Mouse (Mus musculus) forebrain, embryonic 16.5 days (tissue): ENCODE data around the gene Slc25a10. TPM values are rescaled to one million over a fixed set of nuclear protein-coding genes. Genes with fewer than 3 reads are reported as not detected.
A peak's percentile ranks its signal among the peaks of the same experiment; 100 is the strongest.

ENCODE experiments used
- ATAC-seq: fragments of 200-750 bp; cut with Nextera tagmentation; 2 replicates; pipeline ENCODE4 v1.8.0; 2017; ENCODE audit warnings: mild to moderate bottlenecking, moderate library complexity
- H3K27ac ChIP-seq: fragments of 300-500 bp; sonication (generic); 2 replicates; pipeline ENCODE4 v1.5.1; 2014; ENCODE audit warnings: low read length, control low read depth
- H3K27me3 ChIP-seq: fragments of 300-500 bp; sonication (generic); replicated peaks from 2 replicates; pipeline ENCODE4 v1.6.1; 2014; ENCODE audit warnings: low read length; ENCODE audit not compliant: control insufficient read depth, insufficient read depth
- H3K36me3 ChIP-seq: fragments of 300-500 bp; sonication (generic); 2 replicates; pipeline ENCODE4 v1.6.1; 2014; ENCODE audit not compliant: control insufficient read depth, insufficient read depth
- H3K4me1 ChIP-seq: fragments of 300-500 bp; sonication (generic); replicated peaks from 2 replicates; pipeline ENCODE4 v1.6.1; 2014; ENCODE audit warnings: low read length; ENCODE audit not compliant: control insufficient read depth, insufficient read depth
- H3K4me2 ChIP-seq: fragments of 300-500 bp; sonication (generic); 2 replicates; pipeline ENCODE4 v1.6.1; 2014; ENCODE audit warnings: mild to moderate bottlenecking, low read length, control low read depth
- H3K4me3 ChIP-seq: fragments of 300-500 bp; sonication (generic); replicated peaks from 2 replicates; pipeline ENCODE4 v1.5.1; 2014; ENCODE audit warnings: mild to moderate bottlenecking, low read length, control low read depth
- H3K9ac ChIP-seq: fragments of 300-500 bp; sonication (generic); replicated peaks from 2 replicates; pipeline ENCODE4 v1.6.1; 2014; ENCODE audit warnings: low read depth, low read length, control low read depth
- H3K9me3 ChIP-seq: fragments of 300-500 bp; sonication (generic); 2 replicates; pipeline ENCODE4 v1.6.1; 2016; ENCODE audit warnings: low read length; ENCODE audit not compliant: control insufficient read depth
- WGBS: fragments of 180-500 bp; shearing (Covaris S2); extraction: QIAGEN DNeasy Blood & Tissue Kit; methylation state at CpG from one replicate; pipeline ENCODE4 v1.1.7; 2014; 5-methylcytosine and 5-hydroxymethylcytosine counted together
- polyA plus RNA-seq: library from polyadenylated mRNA; unstranded; fragments of >200 nt; fragmentation: Nextera tagmentation; extraction: Ambion mirVana; gene quantifications from 2 replicates; pipeline ENCODE4 v1.2.1, GENCODE M21; 2015

The Slc25a10 gene
- 26.5 and 29.5 TPM in 2 replicates for polyA plus RNA-seq

DNA sequence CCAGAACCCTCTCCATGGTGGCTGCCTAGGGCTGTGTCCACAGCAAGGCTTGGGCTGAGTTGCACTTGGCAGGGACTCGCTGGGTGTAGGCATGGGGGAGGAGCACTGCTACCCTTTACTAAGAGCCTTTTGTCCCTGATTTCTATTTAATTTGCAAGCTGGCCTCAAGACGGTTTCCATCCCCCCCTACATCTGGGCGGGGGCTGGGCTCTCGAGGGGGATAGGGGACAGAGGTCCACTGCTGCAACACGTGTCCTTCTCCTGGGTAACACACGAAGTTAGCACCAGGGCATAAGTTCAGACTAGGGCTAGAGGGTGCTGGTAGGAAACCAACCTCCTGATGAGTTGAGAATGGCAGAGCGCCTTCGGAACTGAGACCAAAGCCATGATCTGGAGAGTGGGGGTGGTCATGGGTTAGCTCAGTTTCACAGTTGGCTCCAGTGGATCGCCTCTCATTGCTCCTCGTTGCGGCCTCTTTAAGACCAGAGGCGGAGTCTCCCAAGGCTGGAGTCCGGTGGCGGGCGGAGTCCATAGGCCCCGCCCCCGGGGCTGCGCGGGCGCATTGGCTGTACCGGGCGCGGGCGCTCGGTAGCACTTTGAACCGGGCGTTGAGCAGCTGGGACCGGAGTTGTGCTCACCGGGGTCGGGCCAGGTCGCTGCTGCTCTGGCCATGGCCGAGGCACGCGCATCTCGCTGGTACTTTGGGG lies at the start of gene Slc25a10:
TSS of gene Slc25a10 (plus strand) at position 524 of the 707 bp plus-strand sequence.
- Histone ChIP-seq H3K4me3 (peak within 1 kb of the TSS; percentile 90), H3K36me3 (peaks cover 7% of the 10 kb centered on the region; the same call in 1 of the 2 replicates), H3K9me3 (no peaks in the 10 kb centered on the region), H3K9ac (peak within 1 kb of the TSS; percentile 77), H3K27me3 (no peaks in the 10 kb centered on the region), H3K4me2 (peak within 1 kb of the TSS; percentile 92), H3K27ac (peak within 1 kb of the TSS; percentile 68), H3K4me1 (peaks cover 27% of the 10 kb centered on the region)
- under 1% methylated on average over 35 of the region's 35 CpGs for WGBS
- ATAC-seq, result peak; percentile 87

DNA sequence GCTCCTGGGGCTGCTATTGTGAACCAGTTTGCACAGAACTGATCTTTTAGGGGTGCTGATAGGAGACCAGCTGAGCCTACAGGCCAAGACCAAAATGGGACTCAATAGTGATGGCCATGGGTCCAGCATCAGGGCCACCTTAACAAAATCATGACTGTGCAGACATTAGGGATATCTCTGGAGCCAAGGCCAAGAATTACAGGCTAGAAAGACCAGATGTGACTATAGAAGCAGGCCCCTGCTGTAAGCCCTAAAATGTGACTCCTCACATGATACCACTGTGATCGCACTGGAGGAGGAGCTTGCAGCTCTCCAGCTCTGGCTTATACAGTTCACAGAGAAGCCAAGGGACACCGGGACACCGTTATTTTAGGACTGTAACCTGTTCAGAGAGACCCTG lies 49.3 kb upstream of the Slc25a10 start, which contains the start of gene Tspan10:
TSS of gene Tspan10 (plus strand) at position 301 of the 400 bp plus-strand sequence.
- no peak for ATAC-seq
- Histone ChIP-seq H3K9me3 (no peaks in the 10 kb centered on the region), H3K27me3 (no peaks in the 10 kb centered on the region), H3K4me2 (no peak within 1 kb of the TSS), H3K4me3 (no peak within 1 kb of the TSS), H3K9ac (no peak within 1 kb of the TSS), H3K4me1 (no peaks in the 10 kb centered on the region), H3K27ac (no peak within 1 kb of the TSS), H3K36me3 (no peaks in the 10 kb centered on the region)
- 82% methylated on average over 3 of the region's 3 CpGs for WGBS

DNA sequence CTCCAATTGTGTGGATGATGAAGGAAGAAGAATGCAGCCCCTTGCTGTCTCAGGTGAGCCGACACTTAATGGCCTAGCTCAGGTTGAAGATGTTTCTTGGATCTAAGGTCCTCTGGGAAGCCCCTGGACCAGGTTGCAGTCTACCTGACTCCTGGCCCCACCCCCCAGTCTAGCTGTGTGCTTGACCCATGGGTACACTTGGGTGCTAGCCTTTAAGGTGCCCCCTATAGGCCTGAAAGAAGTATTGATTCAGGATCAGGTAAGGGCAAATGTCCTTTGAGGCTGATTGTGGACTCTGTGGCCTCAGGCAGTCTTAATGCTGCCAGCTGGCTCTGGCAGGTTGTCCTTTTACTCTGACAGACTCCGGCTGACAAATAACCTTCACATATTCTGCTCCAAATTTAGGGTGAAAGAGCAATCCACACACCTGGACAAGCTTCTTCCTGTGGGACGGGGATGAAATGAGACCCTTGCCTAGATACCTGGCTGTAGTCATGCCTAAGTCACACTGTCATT lies 48.8 kb upstream of the Slc25a10 start:
- no peak overlapping the region for H3K27ac ChIP-seq
- H3K9me3 ChIP-seq, result no peaks in the 10 kb centered on the region
- no peak overlapping the region for H3K4me2 ChIP-seq
- no peak for ATAC-seq
- 84% methylated on average over 3 of the region's 3 CpGs for WGBS
- H3K36me3 ChIP-seq, result no peaks in the 10 kb centered on the region
- H3K27me3 ChIP-seq, result no peaks in the 10 kb centered on the region
- no peak overlapping the region for H3K4me3 ChIP-seq
- no peak overlapping the region for H3K9ac ChIP-seq
- H3K4me1 ChIP-seq, result no peaks in the 10 kb centered on the region

DNA sequence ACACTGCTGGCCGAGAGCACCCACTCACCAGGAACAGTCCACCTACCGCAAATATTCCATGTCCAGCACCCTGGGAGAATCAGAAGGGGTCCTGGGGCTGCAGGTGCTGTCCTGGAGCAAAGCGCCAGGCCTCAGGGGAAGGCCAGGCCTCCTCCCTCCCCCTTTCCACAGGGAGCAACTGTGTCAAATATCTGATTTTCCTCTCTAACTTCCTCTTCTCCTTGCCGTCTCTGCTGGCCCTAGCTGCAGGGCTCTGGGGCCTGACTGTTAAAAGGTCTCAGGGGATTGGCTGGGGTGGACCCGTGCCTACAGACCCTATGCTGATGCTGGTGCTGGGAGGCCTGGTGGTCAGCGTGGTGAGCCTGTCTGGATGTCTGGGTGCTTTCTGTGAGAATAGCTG lies 47.5 kb upstream of the Slc25a10 start:
- Histone ChIP-seq H3K4me3 (no peak overlapping the region), H3K36me3 (no peaks in the 10 kb centered on the region), H3K9me3 (no peaks in the 10 kb centered on the region), H3K27ac (no peak overlapping the region), H3K27me3 (no peaks in the 10 kb centered on the region), H3K4me1 (no peaks in the 10 kb centered on the region), H3K4me2 (no peak overlapping the region), H3K9ac (no peak overlapping the region)
- 83% methylated on average over 6 of the region's 6 CpGs for WGBS
- no peak for ATAC-seq

DNA sequence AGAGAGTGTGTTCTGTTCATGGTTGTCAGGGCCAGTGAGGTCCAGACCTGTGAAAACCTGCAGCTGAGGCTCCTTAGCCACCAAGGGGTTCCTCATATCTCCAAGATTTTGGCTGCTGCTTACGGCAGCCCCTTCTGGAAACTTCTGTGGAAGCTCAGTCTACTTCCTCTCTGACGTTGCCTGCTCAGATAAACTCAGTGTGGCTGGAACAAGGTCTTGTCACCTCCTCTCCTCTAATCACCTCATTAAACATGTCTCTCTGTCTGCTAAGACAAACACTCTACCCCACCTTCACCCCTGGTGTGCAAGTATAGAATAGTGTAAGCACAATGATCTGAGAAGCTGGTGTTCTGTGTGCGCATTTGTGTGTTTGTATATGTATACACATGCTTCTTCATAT lies 46.2 kb upstream of the Slc25a10 start:
- no peak overlapping the region for H3K27ac ChIP-seq
- no peak overlapping the region for H3K4me3 ChIP-seq
- WGBS, result 72% methylated on average over 3 of the region's 3 CpGs
- H3K9ac ChIP-seq, result no peak overlapping the region
- H3K36me3 ChIP-seq, result no peaks in the 10 kb centered on the region
- no peaks in the 10 kb centered on the region for H3K4me1 ChIP-seq
- ATAC-seq, result no peak
- H3K9me3 ChIP-seq, result no peaks in the 10 kb centered on the region
- no peak overlapping the region for H3K4me2 ChIP-seq
- no peaks in the 10 kb centered on the region for H3K27me3 ChIP-seq

DNA sequence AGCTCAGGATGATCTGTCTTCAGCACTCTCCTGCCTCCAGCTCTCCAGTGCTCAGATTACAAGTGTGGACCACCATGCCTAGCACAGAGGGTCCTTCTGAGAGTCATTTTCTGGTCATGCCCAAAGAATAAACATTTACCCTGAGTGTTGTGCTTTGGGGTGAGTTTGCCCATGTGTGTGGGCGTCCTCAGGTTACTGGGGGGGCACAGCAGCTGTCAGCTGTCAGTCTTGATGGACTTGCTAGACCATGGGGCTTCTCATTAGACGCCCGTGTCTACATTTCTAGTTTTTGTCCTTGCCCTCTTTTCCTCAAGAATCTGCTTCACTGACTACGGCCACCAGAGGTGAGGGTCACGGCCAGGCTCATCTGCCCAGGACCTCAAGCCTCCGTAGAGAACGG lies 44.5 kb upstream of the Slc25a10 start:
- Histone ChIP-seq H3K4me1 (no peaks in the 10 kb centered on the region), H3K9me3 (no peaks in the 10 kb centered on the region), H3K27ac (no peak overlapping the region), H3K9ac (no peak overlapping the region), H3K4me2 (no peak overlapping the region), H3K27me3 (no peaks in the 10 kb centered on the region), H3K36me3 (no peaks in the 10 kb centered on the region), H3K4me3 (no peak overlapping the region)
- ATAC-seq, result no peak
- 83% methylated on average over 7 of the region's 7 CpGs for WGBS

DNA sequence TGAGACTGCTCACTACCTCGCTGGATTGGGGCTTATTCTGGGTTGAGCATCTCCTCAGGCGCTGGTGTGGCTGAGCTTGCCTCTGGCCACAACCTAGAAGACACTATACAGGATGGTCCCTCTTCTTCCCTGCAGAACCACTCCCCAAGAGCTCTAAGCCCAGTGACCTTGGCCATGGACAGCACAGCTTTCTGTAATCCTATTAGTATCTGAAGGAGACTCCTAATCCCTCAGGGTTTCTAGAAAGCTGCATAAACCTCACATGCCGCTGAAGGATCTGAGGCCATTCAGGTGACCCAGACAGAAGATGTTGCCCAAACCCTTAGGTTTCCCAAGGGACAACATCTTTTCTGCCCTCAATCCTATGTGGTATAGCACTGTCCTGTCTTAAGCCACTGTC lies 39.4 kb upstream of the Slc25a10 start:
- H3K4me1 ChIP-seq, result peaks cover 6% of the 10 kb centered on the region
- H3K9me3 ChIP-seq, result no peaks in the 10 kb centered on the region
- no peak overlapping the region for H3K9ac ChIP-seq
- no peak overlapping the region for H3K27ac ChIP-seq
- 58% methylated on average over 3 of the region's 3 CpGs for WGBS
- no peak overlapping the region for H3K4me2 ChIP-seq
- no peak for ATAC-seq
- no peak overlapping the region for H3K4me3 ChIP-seq
- H3K36me3 ChIP-seq, result no peaks in the 10 kb centered on the region
- H3K27me3 ChIP-seq, result no peaks in the 10 kb centered on the region

DNA sequence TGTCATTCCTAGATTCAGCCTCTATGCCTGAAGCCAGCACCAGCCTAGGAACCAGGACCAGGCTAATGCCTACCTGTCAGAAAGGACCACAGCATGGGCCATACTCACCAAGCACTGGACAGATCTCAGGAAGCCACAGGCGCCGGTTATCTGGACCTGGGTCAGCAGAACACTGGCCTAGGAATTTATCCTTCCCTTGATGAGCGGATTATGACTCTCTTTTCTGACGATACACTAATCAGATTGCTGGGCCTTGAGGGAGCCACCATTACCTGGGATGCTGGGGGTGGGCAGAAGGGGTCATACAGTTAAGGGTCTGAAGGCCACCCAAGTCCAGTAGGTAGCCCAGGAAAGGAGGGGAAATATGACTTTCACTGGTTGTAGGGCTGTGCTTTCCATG lies 38.3 kb upstream of the Slc25a10 start, which contains the start of gene Pde6g:
TSS of gene Pde6g (minus strand) at position 195 of the 400 bp plus-strand sequence.
- Histone ChIP-seq H3K9ac (no peak within 1 kb of the TSS), H3K36me3 (no peaks in the 10 kb centered on the region), H3K4me1 (peaks cover 10% of the 10 kb centered on the region), H3K27ac (no peak within 1 kb of the TSS), H3K4me2 (no peak within 1 kb of the TSS), H3K9me3 (no peaks in the 10 kb centered on the region), H3K27me3 (no peaks in the 10 kb centered on the region), H3K4me3 (no peak within 1 kb of the TSS)
- ATAC-seq, result no peak
- WGBS, result 93% methylated on average over 4 of the region's 4 CpGs

DNA sequence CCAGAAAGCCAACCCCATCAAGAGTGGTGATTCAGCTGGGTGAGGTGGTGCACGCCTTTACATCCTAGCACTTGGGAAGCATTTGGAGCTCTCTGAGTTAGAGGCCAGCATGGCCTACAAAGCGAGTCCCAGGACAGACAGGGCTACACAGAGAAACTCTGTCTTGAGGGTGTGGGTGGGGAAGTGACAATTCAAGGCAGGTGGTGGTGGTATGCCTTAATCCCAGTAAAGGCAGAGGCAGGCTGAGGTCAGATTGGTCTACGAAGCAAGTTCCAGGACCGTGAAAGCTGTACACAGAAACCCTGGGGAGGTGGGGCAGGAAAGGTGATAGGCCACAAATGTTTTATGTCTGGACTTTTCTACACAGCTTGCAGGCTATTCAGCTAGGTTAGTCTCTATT lies 36.7 kb upstream of the Slc25a10 start:
- Histone ChIP-seq H3K27ac (no peak overlapping the region), H3K4me1 (peaks cover 22% of the 10 kb centered on the region), H3K27me3 (no peaks in the 10 kb centered on the region), H3K36me3 (no peaks in the 10 kb centered on the region), H3K9me3 (no peaks in the 10 kb centered on the region), H3K4me2 (no peak overlapping the region), H3K9ac (no peak overlapping the region), H3K4me3 (no peak overlapping the region)
- WGBS, result 95% methylated on average over 4 of the region's 4 CpGs
- ATAC-seq, result no peak
